Mouse (Mus musculus) B cell, adult 2 months (primary cell): Measurements from ENCODE around the gene Krtap17-1.

Experiments
- DNase-seq, 2 experiments: peaks; one replicate each; pipeline ENCODE4 v3.0.0; 2022

Gene Krtap17-1

DNA sequence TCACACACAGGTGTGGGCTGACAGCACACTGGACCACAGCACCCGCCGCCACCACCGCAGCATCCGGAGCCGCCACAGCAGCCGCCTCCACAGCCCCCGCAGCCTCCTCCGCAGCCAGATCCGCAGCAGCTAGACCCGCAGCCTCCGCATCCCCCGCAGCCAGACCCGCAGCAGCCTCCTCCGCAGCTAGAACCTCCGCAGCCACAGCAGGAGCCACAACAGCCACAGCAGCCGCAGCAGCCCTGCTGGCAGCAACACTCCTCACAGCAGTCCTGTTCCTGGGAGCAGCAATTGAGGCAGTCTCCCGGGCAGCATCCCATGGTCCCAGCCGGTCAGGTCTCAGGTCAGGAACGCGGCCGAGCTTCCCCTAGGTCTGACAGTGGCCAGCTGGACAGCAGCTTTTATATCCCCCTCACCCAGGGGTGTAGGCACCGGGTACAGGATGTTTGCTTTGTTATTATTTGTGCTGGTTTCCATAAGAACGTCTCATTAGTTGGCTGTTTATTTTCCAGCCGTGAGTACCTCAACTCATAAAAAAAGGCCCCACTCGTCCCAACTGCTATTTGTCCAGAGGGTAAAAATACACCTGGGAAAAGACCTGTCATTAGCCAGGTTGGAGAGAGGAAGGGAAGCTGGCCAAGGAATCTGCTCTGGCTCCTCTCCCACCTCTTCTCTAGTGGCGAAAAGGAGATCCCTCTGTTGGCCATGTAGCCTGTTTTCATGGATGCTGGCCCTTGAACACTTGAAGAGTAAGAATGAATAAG lies at the start of gene Krtap17-1:
Gene Krtap17-1, minus strand, starts transcription at position 375 of the 764 bp plus-strand sequence.
- no peak for DNase-seq

DNA sequence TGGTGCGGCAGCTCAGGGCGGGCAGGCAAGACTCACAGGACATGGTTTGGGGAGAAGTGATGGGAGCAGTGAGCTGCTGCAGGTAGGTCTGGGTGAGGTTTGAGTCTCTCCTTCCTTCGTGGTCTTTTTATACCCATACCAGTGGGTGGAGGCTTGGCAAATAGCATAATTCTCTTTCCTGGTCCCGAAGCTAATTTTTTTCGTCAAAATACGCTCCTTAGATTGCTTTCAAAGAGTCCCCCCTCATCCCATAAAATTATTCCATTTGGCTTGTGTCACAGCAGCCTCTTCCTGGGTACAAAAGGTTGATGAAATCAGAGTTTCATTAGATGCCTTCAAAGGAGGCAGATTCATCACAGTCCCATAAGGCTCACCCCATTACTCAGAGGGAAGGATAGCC lies 47.7 kb upstream of the Krtap17-1 start, which contains the start of gene Krt34:
Gene Krt34, minus strand, starts transcription at position 101 of the 400 bp plus-strand sequence.
- DNase-seq, result no peak

DNA sequence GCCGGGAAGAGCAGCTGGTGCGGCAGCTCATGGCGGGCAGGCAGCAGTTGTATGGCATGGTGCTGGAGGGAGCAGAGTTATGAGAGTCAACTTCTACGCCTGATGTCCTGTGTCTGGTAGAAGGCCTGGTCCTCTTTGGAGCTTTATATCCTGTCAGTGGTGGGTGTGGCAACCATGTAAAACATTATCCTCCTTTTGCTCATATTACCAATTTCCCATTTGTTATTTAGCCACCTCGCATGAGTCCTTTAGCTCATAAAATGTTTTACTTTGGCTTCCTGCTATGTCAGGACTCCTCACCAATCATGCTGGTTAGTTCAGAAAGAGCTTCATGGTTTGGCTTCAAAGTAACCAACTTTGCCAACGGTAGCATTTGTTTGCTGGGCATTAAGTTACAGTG lies 36.0 kb upstream of the Krtap17-1 start, which contains the start of gene Krt33b:
Gene Krt33b, minus strand, starts transcription at position 101 of the 400 bp plus-strand sequence.
- DNase-seq, result no peak

DNA sequence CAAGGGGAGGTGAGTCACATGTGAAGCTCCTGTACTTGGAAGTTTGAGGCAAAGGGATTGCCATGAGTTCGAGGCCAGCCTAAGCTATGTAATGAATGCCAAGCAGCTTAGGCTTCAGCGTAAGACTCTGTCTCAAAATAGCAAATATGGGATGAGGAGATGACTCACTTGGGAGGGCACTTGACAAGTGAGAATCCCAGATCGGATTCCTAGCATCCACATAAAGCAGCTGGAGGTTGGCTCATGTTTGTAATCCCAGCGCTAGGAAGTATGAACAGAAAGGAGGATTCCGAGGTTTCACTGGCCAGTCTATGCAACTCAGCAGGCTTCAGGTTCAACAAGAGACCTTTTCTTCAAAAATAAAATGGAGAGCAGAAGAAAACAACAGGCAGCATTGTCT lies 27.6 kb upstream of the Krtap17-1 start:
- DNase-seq, result no peak

DNA sequence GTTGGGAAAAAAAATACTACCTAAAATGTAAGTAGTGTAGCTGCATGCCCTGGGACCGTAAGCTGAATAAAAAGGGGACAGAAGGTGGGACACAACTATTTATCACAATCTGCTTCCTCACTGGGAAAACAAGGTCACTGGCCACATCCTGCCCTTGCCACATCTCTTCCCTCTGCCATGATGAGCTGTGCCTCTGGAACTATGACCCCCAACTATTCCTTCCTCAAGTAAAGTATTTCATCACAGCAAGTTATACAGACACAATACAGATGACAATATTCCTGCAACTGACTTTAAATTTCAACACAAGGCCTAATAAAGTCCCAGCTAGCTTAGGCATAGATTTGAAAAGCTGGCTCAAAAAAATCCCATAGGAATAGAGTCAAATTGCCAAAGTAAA lies 25.7 kb upstream of the Krtap17-1 start:
- no peak for DNase-seq

DNA sequence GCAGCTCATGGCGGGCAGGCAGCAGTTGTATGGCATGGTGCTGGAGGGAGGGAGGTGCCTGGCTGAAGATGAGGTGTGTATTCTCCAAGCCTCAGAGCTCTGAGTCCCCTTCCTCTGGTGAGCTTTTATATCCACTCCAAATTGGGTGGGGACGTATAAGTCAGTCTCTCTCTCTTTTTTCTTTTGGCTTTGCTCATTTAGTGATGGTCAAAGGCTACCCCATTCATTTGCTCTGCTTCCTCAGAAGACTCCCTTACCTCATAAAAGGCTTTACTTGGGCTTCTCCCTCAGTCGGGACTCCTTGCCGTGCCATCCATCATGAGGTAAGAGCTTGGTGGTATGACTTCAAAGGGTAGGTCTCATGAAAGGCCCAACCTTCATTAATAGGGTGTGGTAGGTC lies 22.3 kb upstream of the Krtap17-1 start, which contains the start of gene Krt33a:
Gene Krt33a, minus strand, starts transcription at position 101 of the 400 bp plus-strand sequence.
- no peak for DNase-seq

DNA sequence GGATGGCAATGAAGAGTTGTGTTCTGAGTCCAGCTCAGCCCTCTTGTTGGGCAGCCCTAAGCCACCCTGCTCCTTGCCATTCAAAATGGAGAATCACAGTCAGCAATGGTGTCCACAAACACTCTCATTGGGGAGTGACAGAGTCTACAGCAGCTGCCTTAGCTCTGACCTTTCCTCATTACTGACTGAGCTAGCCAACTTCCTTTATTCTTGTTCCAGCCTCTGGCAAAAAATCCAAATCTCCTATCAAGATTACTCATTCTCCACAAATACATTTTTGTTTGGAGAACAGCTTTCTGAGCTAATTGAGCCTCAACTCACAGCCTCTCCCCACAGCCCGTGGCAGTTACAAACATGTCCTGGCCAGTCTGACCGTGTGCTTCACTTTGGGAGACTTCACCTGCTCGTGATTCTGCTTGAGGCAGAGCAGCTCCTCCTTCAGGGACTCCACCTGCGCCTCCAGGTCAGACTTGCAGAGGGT lies 19.9 kb upstream of the Krtap17-1 start:
- DNase-seq, result no peak

DNA sequence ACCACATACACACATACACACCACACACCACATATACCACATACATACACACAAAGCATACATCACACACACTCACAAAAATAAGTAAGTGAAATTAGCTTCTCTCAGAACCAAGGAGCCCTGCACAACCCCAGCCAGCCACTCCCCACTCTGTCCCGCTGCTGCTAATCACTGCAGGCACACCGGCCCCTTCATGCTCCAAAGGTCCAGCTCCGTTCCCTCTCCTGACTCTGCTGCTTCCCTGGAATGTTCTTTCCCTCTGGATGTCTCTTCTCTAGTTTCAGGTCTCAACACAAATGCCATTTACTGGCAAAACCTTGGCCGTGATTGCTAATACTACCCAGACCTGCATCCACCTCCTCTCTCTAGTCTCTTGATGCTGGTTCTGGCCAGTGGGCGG lies 16.9 kb upstream of the Krtap17-1 start:
- DNase-seq, result no peak

DNA sequence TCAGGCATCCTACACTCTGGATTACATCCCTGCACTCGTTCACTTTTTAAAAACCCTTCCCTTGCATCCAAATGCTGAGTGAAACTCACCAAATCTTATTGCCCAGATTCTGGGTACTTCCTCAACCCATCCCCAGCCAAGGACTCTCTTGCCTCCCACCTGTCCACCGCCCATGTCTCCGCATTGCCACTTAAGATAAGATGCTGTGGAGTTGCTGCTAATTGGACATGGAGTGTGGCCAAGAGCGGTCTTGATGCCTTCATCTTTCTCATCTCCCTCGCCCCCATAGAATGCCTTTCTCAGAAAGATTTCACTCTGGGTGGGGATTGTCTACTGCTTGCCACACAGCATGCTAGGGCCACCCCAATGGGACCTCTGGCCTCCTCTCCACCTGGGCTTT lies 14.5 kb upstream of the Krtap17-1 start:
- DNase-seq, result no peak

DNA sequence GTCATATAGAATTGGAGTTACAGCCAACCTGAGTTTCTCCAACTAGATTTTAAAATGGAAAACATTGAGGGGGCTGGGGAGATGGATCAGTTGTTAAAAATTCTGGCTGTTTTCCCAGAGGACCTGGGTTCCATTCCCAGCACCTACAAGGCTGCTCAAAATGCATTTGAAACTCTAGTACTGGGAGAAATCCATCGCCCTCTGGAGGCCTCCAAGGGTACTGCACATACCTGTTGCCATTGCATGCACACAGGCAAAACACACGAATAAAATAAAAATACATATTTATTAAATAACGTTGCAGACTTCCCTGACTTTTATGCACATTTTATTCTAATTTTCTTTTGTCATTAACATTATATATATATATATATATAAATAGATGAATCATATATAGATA lies 12.8 kb upstream of the Krtap17-1 start:
- DNase-seq, result peak; percentile 5 to 18

DNA sequence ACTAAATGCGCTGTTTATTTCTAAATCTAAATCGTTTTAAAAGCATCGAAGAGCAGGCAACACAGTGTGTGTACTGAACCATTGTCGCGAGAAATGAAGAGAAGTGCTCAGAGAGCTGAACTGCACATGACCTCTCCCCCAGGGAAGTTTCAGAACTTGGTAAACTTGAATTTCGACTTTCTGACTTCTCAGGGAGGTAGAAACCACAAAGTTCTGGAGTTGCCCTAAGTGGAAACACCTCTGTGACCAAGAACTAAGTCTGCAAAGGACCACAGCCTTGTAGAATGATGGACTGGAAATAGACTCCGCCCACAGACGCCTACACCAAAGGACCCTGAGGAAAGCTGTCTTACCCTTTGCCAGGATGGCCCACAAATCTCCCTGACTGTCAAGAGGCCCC lies 12.1 kb upstream of the Krtap17-1 start:
- no peak for DNase-seq

DNA sequence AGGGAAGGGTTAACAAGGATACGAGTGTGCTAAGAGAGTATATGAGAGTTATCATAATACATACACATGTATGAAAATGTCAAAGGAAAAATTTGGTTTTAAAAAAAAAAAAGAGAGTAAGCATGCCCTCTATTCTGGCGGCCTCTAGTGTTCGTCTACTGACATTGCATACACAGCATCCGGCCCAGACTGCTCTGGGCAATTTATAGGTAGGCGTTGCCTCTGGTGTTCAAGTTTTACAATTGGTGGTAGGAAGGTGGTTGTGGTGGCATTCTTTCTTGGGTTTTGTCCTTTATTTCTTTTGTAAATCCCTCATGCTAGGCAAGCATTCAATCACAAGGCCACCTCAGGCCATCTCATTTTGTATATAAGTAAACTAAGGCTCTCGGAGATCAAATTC lies 11.1 kb upstream of the Krtap17-1 start:
- peak; percentile 24 to 25 for DNase-seq

DNA sequence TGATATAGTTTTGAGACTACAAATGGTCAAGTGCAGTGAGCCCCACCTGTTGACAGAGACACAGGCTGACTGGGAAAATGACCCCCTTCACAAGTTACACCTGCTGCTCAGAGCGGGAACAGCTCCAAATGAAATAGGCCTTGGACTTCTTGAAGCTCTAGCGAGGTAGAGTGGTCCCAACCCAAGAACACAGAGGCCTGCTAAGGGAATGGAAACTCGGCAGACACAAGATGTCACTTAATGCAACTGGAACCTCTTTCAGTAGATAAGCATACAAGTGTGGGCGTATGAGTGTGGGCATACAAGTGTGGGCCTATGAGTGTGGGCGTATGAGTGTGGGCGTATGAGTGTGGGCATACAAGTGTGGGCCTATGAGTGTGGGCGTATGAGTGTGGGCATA lies 5.3 kb upstream of the Krtap17-1 start:
- no peak for DNase-seq

DNA sequence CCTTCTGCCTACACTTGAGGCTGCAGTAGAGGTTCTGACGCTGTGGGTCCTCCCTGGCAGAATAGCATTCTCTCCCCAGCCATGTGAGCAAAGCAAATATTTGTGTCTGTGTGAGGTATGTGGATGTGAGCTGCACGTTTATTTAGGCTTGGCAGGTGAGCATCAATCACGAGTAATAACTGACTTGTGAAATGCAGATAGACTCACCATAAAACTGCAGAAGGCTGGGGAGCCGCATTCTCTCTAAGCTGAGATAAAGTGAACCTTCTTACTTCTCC lies 529 bp upstream of the Krtap17-1 start:
- DNase-seq, result no peak

DNA sequence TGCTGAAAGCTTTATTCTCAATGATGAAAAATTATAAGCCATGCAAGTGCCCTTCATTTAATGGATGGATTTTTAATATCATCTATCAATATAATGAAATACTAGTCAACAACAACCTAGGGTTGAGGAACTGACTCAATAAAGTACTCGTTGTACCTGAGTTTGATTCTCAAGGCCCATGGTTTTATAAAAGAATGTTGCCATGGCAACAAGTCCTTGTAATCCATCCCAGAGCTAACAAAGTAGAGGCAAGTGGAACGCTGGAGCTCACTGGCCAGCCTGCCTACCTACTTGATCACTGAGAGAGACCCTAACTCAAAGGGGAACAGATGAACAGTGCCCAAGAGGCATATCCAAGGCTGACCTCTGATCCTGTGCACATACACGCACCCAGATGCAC lies 3.2 kb downstream of the Krtap17-1 start:
- no peak for DNase-seq

DNA sequence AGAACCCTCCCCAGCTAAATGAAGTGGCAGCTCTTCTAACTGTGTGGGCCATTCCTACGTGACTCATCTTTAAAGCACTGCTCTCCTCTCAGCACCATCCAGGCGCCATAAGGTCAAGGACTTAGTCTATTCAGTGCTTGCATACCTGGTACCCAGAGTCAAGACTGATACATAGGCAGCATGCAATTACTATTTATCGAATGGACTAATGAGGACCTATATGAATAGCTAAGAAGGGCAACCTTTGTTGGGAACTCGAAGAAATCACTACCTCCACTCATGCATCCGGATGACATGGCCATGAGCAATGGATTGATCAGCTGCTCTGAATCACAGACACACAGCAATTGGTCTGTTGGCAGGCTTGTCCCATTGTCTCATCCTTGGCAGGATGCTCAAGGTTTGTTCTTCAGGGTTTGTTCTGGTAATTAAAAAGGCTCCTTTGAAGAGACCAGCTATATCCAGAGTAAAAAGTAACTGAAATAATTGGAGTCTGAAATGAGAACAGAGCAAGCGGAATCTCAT lies 3.9 kb downstream of the Krtap17-1 start:
- DNase-seq, result no peak

DNA sequence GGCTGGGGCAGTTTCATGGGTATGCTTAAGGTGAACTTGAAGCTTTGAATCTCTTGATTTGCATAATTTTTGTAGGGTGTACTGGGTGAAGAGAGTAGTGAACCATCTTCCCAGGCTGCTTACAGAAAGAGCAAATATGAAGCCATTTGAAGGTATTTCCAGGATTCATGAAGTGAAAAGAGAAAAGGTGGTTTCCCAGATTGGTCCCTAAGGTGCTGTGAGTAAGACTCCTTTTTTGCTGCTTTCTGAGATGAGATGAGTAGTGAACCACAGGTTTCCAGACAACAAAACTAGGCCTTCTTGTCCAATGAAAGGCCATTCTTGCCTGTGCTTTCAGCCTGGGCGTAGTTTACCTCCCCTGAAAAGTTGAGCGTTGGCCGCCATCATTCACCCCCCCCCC lies 5.3 kb downstream of the Krtap17-1 start:
- no peak for DNase-seq

DNA sequence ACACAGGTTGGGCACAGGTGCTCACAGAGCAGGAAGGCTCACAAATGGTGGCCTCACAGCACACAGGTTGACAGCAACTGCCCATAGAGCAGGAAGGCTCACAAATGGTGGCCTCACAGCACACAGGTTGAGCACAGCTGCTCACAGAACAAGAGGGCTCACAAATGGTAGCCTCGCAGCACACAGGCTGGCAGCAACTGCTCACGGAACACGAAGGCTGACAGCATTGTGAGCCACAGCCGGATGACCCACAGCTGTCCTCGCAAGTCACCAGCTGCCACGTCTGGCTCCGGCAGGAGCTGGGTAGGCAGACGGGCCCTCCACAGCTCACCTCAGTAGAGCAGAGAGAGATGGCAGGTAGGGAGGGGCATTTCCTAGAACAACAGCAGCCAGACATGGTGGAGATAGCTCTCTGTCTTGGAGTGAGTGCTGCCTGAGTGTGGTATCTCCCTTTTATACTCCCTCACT lies 7.6 kb downstream of the Krtap17-1 start, which contains the start of gene Krtap16-1:
Gene Krtap16-1, minus strand, starts transcription at position 418 of the 468 bp plus-strand sequence.
- DNase-seq, result no peak

DNA sequence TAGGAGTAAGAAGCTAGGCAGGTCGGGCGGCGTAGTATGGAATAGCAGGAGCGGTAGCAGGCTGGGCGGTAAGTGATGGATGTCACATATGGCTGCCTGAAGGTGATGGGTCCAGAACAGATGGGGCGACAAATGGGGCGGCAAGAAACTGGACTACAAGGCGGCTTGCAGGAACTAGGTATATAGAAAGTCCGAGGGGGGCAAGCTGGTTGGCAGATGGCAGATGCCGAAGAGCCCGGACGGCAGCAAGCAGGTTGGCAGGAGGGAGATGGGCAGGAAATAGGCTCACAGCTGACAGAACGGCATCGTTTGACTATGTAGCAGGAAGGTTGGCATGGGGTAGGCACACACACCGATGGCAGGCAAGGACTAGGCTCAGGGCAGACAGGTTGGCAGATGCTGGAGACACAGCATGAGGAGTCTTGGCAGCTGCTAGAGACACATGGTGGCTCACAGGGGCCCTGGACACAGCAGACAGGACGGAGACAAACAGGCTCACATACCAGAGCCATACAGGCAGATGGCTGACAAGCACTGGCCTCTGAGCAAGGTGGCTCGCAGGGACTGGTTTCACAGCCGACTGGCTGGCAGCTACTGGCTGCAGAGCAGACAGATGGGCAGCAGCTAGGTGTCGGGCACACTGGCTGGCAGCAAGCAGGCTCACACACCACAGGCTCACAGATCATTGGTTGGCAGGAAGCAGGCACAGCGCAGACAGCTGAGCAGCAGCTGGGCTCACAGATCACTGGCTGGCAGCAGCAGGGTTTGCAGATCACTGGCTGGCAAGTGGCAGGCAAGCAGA lies 8.3 kb downstream of the Krtap17-1 start:
- DNase-seq, result no peak

DNA sequence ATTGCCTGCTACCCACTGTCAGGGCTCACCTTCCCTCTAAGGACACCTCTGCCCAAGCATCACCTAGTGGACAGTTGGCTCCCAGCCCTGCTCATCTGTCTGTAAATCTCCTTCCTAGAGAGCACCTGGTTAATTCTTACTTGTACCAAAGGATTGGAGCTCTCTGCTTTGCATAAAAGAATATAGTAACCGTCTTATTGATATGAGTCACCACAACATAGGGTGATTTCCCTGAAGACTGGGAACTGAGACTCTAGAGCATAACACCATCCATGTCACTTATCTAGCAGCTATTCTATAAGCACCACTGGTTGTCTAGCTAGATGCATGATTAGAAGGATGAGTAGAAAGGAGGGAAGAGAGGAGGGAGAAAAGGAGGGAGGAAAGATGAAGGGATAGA lies 10.4 kb downstream of the Krtap17-1 start:
- DNase-seq, result no peak

DNA sequence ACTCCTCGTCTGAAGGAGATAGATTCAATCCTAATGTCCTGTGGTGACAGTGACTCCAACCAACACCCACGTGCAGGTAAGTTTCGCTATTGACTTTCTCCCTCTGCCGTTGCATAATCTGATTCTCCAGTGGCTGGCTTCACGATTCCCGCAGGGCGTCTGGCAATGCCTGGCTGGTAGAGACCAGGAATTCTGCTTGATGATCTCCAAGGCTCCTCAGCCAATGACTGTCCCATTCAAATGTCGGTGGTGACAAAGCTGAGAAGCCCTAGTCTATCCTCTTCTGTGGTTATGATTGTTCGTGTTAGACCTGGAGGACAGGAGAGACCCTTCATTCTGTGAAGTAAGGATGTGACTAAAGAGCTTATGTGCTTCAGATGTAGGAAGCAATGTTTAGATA lies 11.1 kb downstream of the Krtap17-1 start:
- DNase-seq, result no peak

DNA sequence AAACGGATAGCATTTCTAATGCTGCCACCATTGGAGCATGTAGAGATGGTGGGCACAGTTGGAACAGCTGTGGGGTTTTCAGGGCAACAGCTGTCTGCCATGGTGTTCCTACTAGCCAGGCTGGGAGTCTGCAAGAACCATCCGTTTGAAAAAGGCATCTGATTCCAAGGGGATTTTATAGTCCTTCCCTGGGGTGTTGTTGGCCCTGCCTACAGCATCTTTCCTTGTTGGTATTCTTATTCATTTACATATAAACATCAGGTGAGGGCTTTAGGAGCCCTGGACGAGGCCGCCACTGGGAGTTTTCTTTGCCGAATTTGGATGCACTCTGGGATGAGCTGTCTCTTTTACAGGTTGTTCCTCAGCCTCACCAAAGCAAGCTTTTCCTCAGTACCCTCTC lies 14.8 kb downstream of the Krtap17-1 start, which contains the start of gene Krtap29-1:
Gene Krtap29-1, minus strand, starts transcription at position 101 of the 400 bp plus-strand sequence.
- no peak for DNase-seq

DNA sequence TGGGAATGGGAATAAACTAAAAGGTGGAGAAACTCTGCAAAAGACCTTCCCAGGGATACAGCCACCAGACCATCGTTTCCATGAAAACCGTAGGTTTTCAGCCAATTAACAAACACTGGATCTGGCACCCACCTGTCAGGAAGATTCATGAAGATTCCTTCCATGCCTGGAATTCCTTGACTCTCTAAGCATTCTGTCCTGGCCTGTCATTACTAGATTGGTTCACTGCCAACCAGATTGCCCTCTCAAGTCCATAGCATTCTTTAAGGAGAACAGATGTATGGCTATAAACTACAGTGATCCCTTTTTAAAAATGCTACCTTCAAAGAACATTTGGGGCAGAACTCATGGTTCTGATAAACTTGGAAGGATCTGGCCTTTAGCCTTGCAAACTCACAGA lies 27.8 kb downstream of the Krtap17-1 start:
- no peak for DNase-seq

DNA sequence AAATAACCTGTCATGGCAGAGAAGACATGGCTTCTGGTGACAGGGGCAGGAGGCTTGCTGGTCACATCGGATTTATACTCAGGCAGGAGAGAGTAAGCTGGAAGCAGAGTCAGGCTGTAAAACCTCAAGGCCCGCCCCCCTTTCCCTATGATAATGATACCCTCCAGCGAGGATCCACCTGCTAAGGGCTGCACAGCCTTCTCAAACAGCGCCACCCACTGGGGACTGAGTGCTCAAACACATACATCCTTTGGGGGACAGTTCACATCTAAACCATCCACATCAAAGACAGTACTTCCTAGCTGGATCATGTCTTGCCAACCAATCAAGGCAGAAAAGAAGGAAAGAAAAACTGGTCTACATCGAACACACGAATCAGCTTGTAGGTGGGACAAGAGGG lies 29.6 kb downstream of the Krtap17-1 start:
- no peak for DNase-seq
